Mouse (Mus musculus): ENCODE measurements around the gene Clasp1. TPM values are rescaled to one million over a fixed set of nuclear protein-coding genes. Genes with fewer than 3 reads are reported as not detected.
"Not testable (repeated sequence)": the region's sequence is repeated elsewhere in the genome, so short reads cannot be mapped to it uniquely, and the experiment has no call there.

Gene Clasp1
- polyA plus RNA-seq, 1 experiment from 2014 or later: 136 TPM

- H3K9me3 ChIP-seq (replicated peaks): no peaks in the 10 kb centered on the region
- no peak overlapping the region for H3K4me2 ChIP-seq (replicated peaks)
- H3K4me3 ChIP-seq: no peak overlapping the region
- H3K4me1 ChIP-seq: no peaks in the 10 kb centered on the region
- no peaks in the 10 kb centered on the region for H3K27me3 ChIP-seq
- no peak overlapping the region for H3K9ac ChIP-seq
- no peak overlapping the region for H3K27ac ChIP-seq
- peaks cover 57% of the 10 kb centered on the region for H3K36me3 ChIP-seq
- no peak for ATAC-seq (ENCODE audit: low FRiP score)
- WGBS: 89% methylated on average over 2 of the region's 2 CpGs
Measured at GRCm38 (mm10) chr1:118580174-118580702, 191.4 kb downstream of the Clasp1 start.

GRCm38 (mm10) chr1:118581179-118581578, 192.3 kb downstream of the Clasp1 start:
- WGBS: 91% methylated on average over 8 of the region's 8 CpGs
- no peaks in the 10 kb centered on the region for H3K4me1 ChIP-seq

DNA sequence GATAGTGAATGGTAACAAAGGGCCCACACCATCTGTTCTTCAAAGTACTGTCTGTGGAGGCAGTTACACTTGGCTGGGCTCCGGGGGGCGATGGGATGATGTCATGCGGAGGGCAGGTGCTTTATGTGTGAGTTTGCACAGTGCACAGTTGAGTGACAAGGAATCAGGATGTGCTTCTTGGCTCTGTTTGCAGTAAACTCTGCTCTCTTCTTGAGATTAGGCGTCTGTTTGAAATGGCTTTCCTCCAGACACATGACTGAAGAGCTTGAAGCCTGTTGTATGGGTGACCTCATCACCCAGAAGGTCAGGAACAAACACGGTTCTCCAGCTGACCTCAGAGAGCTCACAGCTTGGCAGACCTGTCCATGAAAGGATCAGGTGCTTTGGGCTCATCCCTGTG, 200.9 kb downstream of the Clasp1 start:
- 86% methylated on average over 5 of the region's 5 CpGs for WGBS
- peaks cover 54% of the 10 kb centered on the region for H3K36me3 ChIP-seq
- H3K4me2 ChIP-seq (replicated peaks): no peak overlapping the region
- H3K4me1 ChIP-seq: no peaks in the 10 kb centered on the region
- no peak for ATAC-seq (ENCODE audit: low FRiP score)
- H3K27me3 ChIP-seq: no peaks in the 10 kb centered on the region
- no peaks in the 10 kb centered on the region for H3K9me3 ChIP-seq (replicated peaks)
- no peak overlapping the region for H3K9ac ChIP-seq
- H3K27ac ChIP-seq: no peak overlapping the region
- no peak overlapping the region for H3K4me3 ChIP-seq

More at GRCm38 (mm10) chr1:118581179-118581578, 192.3 kb downstream of the Clasp1 start:
- no peaks in the 10 kb centered on the region for H3K27me3 ChIP-seq
- peaks cover 49% of the 10 kb centered on the region for H3K36me3 ChIP-seq
- no peak overlapping the region for H3K4me3 ChIP-seq
- H3K9ac ChIP-seq: no peak overlapping the region
- no peak for ATAC-seq (ENCODE audit: low FRiP score)
- no peak overlapping the region for H3K27ac ChIP-seq
- no peaks in the 10 kb centered on the region for H3K9me3 ChIP-seq (replicated peaks)
- no peak overlapping the region for H3K4me2 ChIP-seq (replicated peaks)

DNA sequence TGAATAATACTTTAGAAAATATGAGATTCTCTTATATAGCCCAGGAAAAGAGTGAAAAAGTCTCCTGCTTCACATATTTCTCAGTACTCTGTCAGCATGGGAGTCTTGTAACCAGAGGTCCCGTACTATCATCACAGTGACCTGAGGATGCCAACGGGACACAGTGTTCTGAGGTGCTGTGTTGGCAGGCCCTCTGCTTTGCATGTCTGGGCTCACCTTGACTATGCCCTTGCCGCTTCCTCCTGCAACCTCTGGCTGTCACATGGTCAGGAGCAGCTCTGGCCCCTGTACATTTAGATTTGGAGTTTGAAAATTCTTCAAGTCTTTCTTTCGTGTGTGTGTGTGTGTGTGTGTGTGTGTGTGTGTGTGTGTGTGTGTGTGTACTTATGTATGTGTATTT, 204.1 kb downstream of the Clasp1 start:
- no peaks in the 10 kb centered on the region for H3K9me3 ChIP-seq (replicated peaks)
- H3K36me3 ChIP-seq: peaks cover 82% of the 10 kb centered on the region
- H3K9ac ChIP-seq: no peak overlapping the region
- 96% methylated on average over 4 of the region's 4 CpGs for WGBS
- H3K4me1 ChIP-seq: no peaks in the 10 kb centered on the region
- ATAC-seq (ENCODE audit: low FRiP score): no peak
- H3K27ac ChIP-seq: no peak overlapping the region
- no peak overlapping the region for H3K4me3 ChIP-seq
- no peaks in the 10 kb centered on the region for H3K27me3 ChIP-seq
- no peak overlapping the region for H3K4me2 ChIP-seq (replicated peaks)

GRCm38 (mm10) chr1:118595395-118595794, 206.5 kb downstream of the Clasp1 start:
- Histone ChIP-seq H3K4me1 (no peaks in the 10 kb centered on the region), H3K4me3 (no peak overlapping the region), H3K4me2 (replicated peaks) (no peak overlapping the region), H3K9me3 (replicated peaks) (no peaks in the 10 kb centered on the region), H3K27me3 (no peaks in the 10 kb centered on the region), H3K9ac (no peak overlapping the region), H3K36me3 (peaks cover 92% of the 10 kb centered on the region), H3K27ac (no peak overlapping the region)
- 84% methylated on average over 2 of the region's 2 CpGs for WGBS
- ATAC-seq (ENCODE audit: low FRiP score): no peak

DNA sequence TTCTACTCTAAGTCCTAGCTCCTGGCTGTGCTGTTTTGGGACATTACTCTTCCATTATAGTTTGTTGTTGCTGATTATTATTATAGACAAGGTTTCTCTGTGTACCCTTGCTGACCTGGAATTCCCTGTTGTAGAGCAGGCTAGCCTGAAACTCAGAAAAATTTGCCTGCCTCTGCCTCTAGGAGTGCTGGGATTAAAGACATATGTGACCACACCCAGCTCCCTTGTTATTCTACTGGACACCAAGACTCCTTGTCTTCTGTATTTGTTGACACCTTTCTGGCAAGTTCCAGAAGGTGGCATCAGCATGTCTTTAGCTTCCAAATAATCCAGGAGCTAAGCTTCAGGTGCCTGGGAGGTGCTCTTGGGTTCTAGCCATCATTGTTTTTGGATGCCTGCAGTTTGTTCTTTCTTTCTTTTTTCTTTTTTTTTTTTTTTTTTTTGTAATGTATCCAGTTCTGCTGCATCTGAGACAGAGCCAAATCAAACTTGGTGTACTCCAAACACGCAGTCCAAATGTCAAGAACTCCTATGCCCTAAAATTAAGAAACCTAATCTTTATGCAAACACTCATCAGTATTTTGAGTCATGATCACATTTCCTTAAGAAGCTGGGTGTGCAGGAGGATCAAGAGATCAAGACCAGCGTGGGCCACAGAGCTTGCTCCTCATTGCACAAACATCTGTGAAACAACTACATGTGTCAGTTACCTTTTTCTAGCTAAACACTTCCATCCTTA, 208.8 kb downstream of the Clasp1 start:
- H3K27me3 ChIP-seq: no peaks in the 10 kb centered on the region
- no peak overlapping the region for H3K27ac ChIP-seq
- H3K9ac ChIP-seq: no peak overlapping the region
- ATAC-seq (ENCODE audit: low FRiP score): no peak
- H3K9me3 ChIP-seq (replicated peaks): no peaks in the 10 kb centered on the region
- 88% methylated on average over 2 of the region's 2 CpGs for WGBS
- H3K4me1 ChIP-seq: no peaks in the 10 kb centered on the region
- peaks cover 95% of the 10 kb centered on the region for H3K36me3 ChIP-seq
- no peak overlapping the region for H3K4me2 ChIP-seq (replicated peaks)
- H3K4me3 ChIP-seq: no peak overlapping the region

- H3K4me2 ChIP-seq (replicated peaks): no peak overlapping the region
- H3K27me3 ChIP-seq: no peaks in the 10 kb centered on the region
- H3K4me1 ChIP-seq: no peaks in the 10 kb centered on the region
- H3K4me3 ChIP-seq: no peak overlapping the region
- H3K9me3 ChIP-seq (replicated peaks): no peaks in the 10 kb centered on the region
- WGBS: 83% methylated on average over 3 of the region's 3 CpGs
- H3K27ac ChIP-seq: no peak overlapping the region
- peaks cover 96% of the 10 kb centered on the region for H3K36me3 ChIP-seq
- ATAC-seq (ENCODE audit: low FRiP score): no peak
- H3K9ac ChIP-seq: no peak overlapping the region
Measured at GRCm38 (mm10) chr1:118598339-118598738, 209.5 kb downstream of the Clasp1 start.

GRCm38 (mm10) chr1:118613631-118614183, 224.8 kb downstream of the Clasp1 start:
- H3K36me3 ChIP-seq: peaks cover 27% of the 10 kb centered on the region
- no peaks in the 10 kb centered on the region for H3K9me3 ChIP-seq (replicated peaks)
- H3K4me2 ChIP-seq (replicated peaks): no peak overlapping the region
- WGBS: 83% methylated on average over 3 of the region's 3 CpGs
- no peak overlapping the region for H3K4me3 ChIP-seq
- H3K4me1 ChIP-seq: no peaks in the 10 kb centered on the region
- H3K27me3 ChIP-seq: no peaks in the 10 kb centered on the region
- no peak overlapping the region for H3K27ac ChIP-seq
- no peak for ATAC-seq (ENCODE audit: low FRiP score)
- H3K9ac ChIP-seq: no peak overlapping the region

- not testable (repeated sequence) for H3K9ac ChIP-seq; H3K36me3 ChIP-seq; H3K27ac ChIP-seq; H3K4me2 ChIP-seq (replicated peaks); ATAC-seq (ENCODE audit: low FRiP score); H3K27me3 ChIP-seq; H3K4me1 ChIP-seq; H3K9me3 ChIP-seq (replicated peaks); H3K4me3 ChIP-seq
- WGBS: 92% methylated on average over 5 of the region's 5 CpGs
Measured at GRCm38 (mm10) chr1:118621055-118621454, 232.2 kb downstream of the Clasp1 start.

DNA sequence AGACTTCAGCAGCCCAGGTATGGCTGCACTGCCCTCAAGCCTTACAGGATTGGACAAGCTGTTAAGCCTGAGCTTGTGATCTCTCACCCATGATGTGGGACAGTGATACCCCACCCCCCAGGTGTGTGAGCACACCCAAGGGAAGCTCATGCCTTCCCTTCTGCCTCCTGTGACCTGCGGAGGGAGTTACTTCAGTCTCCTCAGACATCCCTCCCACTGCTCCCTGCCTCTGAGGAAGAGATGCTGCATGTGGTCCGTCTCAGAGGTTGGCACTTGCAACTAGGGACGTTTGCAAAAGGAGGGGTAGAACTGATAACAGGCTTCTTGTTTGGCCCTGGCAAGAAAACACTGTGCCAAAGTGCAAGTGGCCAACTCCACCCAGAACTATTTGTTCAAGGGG, 234.0 kb downstream of the Clasp1 start:
- 54% methylated on average over 3 of the region's 3 CpGs for WGBS

DNA sequence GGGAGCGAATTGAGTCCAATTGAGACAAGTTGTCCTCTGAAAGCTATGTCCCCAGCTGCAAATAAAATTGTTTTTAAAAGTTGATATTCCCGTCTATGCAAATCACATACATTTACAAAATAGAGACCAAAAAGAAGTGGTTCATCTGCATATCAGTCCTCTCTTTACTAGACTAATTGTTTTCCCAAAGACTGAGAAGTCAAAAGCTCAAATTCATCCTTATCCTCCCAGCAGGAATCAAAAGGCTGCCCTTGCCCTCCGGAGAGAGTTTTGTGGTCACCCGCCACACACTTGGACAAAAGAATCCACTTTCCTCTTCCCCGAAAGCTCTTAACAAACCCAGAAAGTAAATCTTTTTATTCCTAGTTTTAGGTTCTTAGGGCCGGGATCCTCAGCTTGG, 236.6 kb downstream of the Clasp1 start:
- no peak overlapping the region for H3K4me2 ChIP-seq (replicated peaks)
- no peak overlapping the region for H3K27ac ChIP-seq
- WGBS: 22% methylated on average over 6 of the region's 6 CpGs
- peaks cover 11% of the 10 kb centered on the region for H3K4me1 ChIP-seq
- H3K36me3 ChIP-seq: no peaks in the 10 kb centered on the region
- peaks cover 30% of the 10 kb centered on the region for H3K27me3 ChIP-seq
- no peak for ATAC-seq (ENCODE audit: low FRiP score)
- no peaks in the 10 kb centered on the region for H3K9me3 ChIP-seq (replicated peaks)
- H3K4me3 ChIP-seq: no peak overlapping the region
- no peak overlapping the region for H3K9ac ChIP-seq

More for the DNA sequence above, 234.0 kb downstream of the Clasp1 start:
- Histone ChIP-seq H3K4me2 (replicated peaks) (no peak overlapping the region), H3K4me1 (peaks cover 5% of the 10 kb centered on the region), H3K27ac (no peak overlapping the region), H3K36me3 (no peaks in the 10 kb centered on the region), H3K9ac (no peak overlapping the region), H3K27me3 (peaks cover 20% of the 10 kb centered on the region), H3K9me3 (replicated peaks) (no peaks in the 10 kb centered on the region), H3K4me3 (no peak overlapping the region)
- no peak for ATAC-seq (ENCODE audit: low FRiP score)

GRCm38 (mm10) chr1:118625921-118626320, 237.1 kb downstream of the Clasp1 start:
- no peak for ATAC-seq (ENCODE audit: low FRiP score)
- Histone ChIP-seq H3K27me3 (peaks cover 30% of the 10 kb centered on the region), H3K9me3 (replicated peaks) (no peaks in the 10 kb centered on the region), H3K4me1 (peaks cover 11% of the 10 kb centered on the region), H3K9ac (no peak overlapping the region), H3K4me2 (replicated peaks) (no peak overlapping the region), H3K36me3 (no peaks in the 10 kb centered on the region), H3K4me3 (no peak overlapping the region), H3K27ac (no peak overlapping the region)
- whole genome bisulfite sequencing: 58% methylated on average over 2 of the region's 2 CpGs

DNA sequence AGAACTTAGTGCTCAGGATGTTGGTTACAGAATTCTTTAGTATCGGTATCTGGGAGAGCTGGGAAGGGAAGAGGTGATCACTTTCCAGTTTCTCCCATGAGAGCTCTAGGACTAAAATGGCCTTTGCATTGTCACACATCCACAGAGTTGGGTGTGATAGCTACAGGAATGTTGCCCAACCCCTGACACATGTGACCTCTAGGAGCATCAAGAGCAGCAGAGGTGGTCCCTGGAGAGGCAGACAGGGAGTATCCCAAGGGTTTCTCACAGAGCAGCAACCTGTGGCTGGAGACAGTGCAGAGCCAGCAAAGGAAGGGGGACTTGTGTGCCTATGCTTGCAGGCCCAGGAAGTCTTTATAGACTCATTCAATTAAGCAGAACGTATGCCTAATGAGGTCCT, 237.6 kb downstream of the Clasp1 start:
- 81% methylated on average over 2 of the region's 2 CpGs for WGBS
- no peaks in the 10 kb centered on the region for H3K9me3 ChIP-seq (replicated peaks)
- H3K4me2 ChIP-seq (replicated peaks): no peak overlapping the region
- H3K4me3 ChIP-seq: no peak overlapping the region
- no peak overlapping the region for H3K27ac ChIP-seq
- H3K27me3 ChIP-seq: peaks cover 30% of the 10 kb centered on the region
- H3K36me3 ChIP-seq: no peaks in the 10 kb centered on the region
- H3K9ac ChIP-seq: no peak overlapping the region
- no peak for ATAC-seq (ENCODE audit: low FRiP score)
- H3K4me1 ChIP-seq: peaks cover 11% of the 10 kb centered on the region
